Mouse (Mus musculus) cortical plate, adult 2 months (tissue): ENCODE measurements around the gene Nfib.

ENCODE experiments used
- CTCF ChIP-seq: fragments of 200-500 bp; IDR thresholded peaks from 2 replicates; pipeline ENCODE4 v1.5.1; 2011; ENCODE audit warnings: mild to moderate bottlenecking, control low read depth, low read length; ENCODE audit not compliant: insufficient read depth; ENCODE audit errors: extremely low read depth
- POLR2A ChIP-seq: fragments of 200-500 bp; IDR thresholded peaks from 2 replicates; pipeline ENCODE4 v1.6.1; 2011; ENCODE audit warnings: mild to moderate bottlenecking, low read length, control low read depth; ENCODE audit not compliant: insufficient read depth; ENCODE audit errors: extremely low read depth

DNA sequence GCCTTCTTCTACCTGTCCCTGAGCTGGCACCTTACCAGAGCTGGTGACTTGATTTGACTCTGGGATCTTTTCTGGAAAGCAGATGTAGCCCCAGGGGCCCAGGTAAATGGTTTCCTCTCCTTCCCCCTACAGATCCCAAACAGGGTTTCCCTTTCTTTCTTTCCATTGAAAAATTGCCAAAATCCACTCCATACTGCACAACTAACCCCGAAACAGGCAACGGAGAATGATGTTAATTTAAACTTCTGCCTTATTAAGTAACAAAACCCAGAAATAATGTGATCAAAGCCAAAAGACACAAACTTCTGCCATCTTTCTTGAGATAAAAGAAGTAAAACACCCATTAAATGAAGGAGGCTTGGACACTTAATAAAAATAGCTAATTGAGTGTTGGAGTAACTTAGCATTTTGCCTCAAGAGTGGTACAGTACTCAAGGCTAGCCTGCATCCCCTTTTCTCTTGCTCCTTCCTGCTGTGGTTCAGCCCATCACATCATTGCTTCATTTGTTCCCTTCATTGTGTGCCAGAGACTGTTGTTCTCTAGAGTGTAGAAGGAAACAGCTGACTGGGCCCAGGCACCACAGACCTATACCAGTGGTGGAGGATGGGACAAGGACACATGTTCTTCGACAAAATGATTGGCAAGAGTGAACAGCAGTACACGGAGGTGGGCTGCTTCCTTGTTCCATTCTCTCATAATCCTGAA lies 432.3 kb downstream of the Nfib start:
- no peak for TF ChIP-seq CTCF
- TF ChIP-seq POLR2A = no peak
